Mouse (Mus musculus) lung, embryonic 16.5 days (tissue): ENCODE results near the gene Ccdc93. TPM values are rescaled to one million over a fixed set of nuclear protein-coding genes. Genes with fewer than 3 reads are reported as not detected.
A peak's percentile ranks its signal among the peaks of the same experiment; 100 is the strongest.

Experiments
- ATAC-seq: fragments of 200-750 bp; cut with Nextera tagmentation; 2 replicates; pipeline ENCODE4 v1.8.0; 2017; ENCODE audit warnings: low read depth, mild to moderate bottlenecking, moderate library complexity
- H3K27ac ChIP-seq: fragments of 300-500 bp; sonication (generic); 2 replicates; pipeline ENCODE4 v1.5.1; 2014; ENCODE audit warnings: mild to moderate bottlenecking, control low read depth, low read length
- H3K27me3 ChIP-seq: fragments of 300-500 bp; sonication (generic); 2 replicates; pipeline ENCODE4 v1.6.1; 2014; ENCODE audit warnings: low read depth, low read length, mixed read lengths; ENCODE audit not compliant: control insufficient read depth, insufficient read depth
- H3K36me3 ChIP-seq: fragments of 300-500 bp; sonication (generic); 2 replicates; pipeline ENCODE4 v1.6.1; 2014; ENCODE audit warnings: low read length; ENCODE audit not compliant: control insufficient read depth, insufficient read depth
- H3K4me1 ChIP-seq: fragments of 300-500 bp; sonication (generic); replicated peaks from 2 replicates; pipeline ENCODE4 v1.6.1; 2014; ENCODE audit warnings: low read length, mixed read lengths; ENCODE audit not compliant: control insufficient read depth, insufficient read depth
- H3K4me2 ChIP-seq: fragments of 300-500 bp; sonication (generic); 2 replicates; pipeline ENCODE4 v1.6.1; 2014; ENCODE audit warnings: low read depth, low read length, control low read depth
- H3K4me3 ChIP-seq: fragments of 300-500 bp; sonication (generic); 2 replicates; pipeline ENCODE4 v1.5.1; 2014; ENCODE audit warnings: mild to moderate bottlenecking, low read length, control low read depth
- H3K9ac ChIP-seq: fragments of 300-500 bp; sonication (generic); 2 replicates; pipeline ENCODE4 v1.6.1; 2014; ENCODE audit warnings: low read length, control low read depth
- H3K9me3 ChIP-seq: fragments of 300-500 bp; sonication (generic); 2 replicates; pipeline ENCODE4 v1.6.1; 2016; ENCODE audit warnings: low read length; ENCODE audit not compliant: control insufficient read depth
- WGBS: fragments of 180-500 bp; shearing (Covaris S2); extraction: QIAGEN DNeasy Blood & Tissue Kit; methylation state at CpG from one replicate; pipeline ENCODE4 v1.1.7; 2014; 5-methylcytosine and 5-hydroxymethylcytosine counted together
- polyA plus RNA-seq: library from polyadenylated mRNA; unstranded; fragments of >200 nt; fragmentation: Nextera tagmentation; extraction: Ambion mirVana; gene quantifications from 2 replicates; pipeline ENCODE4 v1.2.1, GENCODE M21; 2015

Ccdc93 gene
- polyA plus RNA-seq, 1 experiment from 2014 or later = 9.4 TPM

DNA sequence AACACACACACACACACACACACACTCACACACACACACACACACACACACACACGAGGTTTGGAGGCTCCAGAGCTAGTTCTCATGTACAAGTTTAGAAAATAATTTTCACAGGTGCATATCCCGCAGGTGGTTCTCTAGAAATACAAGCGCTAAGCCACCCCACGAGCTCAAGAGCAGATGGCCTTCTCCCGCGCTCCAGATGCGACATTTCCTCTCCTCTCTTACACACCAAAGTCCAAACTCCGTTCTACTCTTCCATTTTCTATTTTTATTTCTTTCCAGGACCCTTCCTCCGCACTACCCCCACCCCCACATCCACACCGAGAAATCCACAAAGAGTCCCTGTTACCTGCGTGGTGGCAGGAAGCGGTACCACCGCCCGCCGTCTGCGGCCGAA lies 96.2 kb downstream of the Ccdc93 start:
- no peaks in the 10 kb centered on the region for H3K36me3 ChIP-seq
- H3K4me1 ChIP-seq = peaks cover 8% of the 10 kb centered on the region
- 46% methylated on average over 17 of the region's 17 CpGs for WGBS
- H3K27me3 ChIP-seq = peaks cover 14% of the 10 kb centered on the region
- no peaks in the 10 kb centered on the region for H3K9me3 ChIP-seq
- no peak overlapping the region for H3K27ac ChIP-seq
- H3K4me3 ChIP-seq = peak overlapping the region; percentile 28; the same call in 1 of the 2 replicates
- no peak for ATAC-seq
- no peak overlapping the region for H3K9ac ChIP-seq
- H3K4me2 ChIP-seq = peak overlapping the region; percentile 53; the same call in 1 of the 2 replicates

DNA sequence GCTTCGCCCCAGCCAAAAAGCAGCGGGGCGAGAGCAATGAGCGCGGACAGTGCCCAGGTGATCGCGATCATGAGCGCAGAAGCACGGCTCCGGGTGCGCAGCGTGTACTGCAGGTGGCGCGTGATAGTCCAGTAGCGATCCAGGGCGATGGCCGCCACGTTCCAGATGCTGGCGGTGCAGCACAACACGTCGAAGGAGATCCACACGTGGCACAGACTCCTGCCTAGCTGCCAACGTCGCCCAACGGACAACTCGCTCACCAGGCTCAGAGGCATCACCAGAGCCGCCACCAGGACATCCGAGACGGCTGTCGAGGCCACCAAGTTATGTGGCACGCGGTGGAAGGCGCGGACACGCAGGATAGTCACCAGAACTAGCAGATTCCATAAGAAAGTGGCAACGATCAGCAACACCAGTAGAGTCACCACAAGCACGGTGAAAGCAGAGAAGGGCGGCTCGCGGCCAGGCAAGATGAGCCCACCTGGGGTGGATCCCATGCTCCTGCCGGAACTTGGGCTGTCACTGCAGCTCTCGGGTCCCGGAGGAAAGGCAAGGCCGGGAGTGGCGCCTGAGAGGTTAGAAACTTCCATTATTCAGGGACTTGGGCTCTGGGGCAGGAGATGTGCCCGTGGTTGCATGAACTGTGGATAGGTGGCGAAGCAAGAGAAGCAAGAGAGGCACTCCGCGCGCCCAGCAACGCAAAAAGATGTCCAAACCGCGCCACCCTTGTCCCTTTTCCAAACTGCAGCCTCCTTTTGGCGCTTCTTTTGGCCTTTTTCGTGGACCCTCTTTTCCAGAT lies 97.0 kb downstream of the Ccdc93 start:
- H3K4me3 ChIP-seq = peak overlapping the region; percentile 28
- peaks cover 14% of the 10 kb centered on the region for H3K27me3 ChIP-seq
- 7% methylated on average over 55 of the region's 55 CpGs for WGBS
- H3K36me3 ChIP-seq = no peaks in the 10 kb centered on the region
- H3K9me3 ChIP-seq = no peaks in the 10 kb centered on the region
- no peak overlapping the region for H3K9ac ChIP-seq
- H3K4me2 ChIP-seq = peak overlapping the region; percentile 53
- H3K27ac ChIP-seq = no peak overlapping the region
- ATAC-seq = peak; percentile 34; the same call in 1 of the 2 replicates
- H3K4me1 ChIP-seq = peaks cover 8% of the 10 kb centered on the region

DNA sequence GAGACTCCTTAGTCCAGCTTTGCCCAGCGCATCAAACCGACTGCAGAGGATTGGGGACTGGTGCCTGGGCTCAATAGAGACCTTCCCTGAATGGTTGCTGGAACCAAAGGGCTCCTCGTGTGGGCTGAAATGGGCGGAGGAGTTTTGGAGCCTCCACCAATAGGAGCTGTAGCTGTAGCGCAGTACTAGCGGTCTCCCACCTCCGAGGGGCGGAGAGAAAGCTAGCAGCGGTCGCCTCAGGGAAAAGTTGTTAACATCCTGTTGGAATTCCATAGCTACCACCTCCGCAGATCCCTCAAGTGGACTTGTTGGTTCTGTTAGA lies 97.5 kb downstream of the Ccdc93 start, which contains the start of gene Htr5b:
Gene Htr5b, minus strand, starts transcription at position 67 of the 322 bp plus-strand sequence.
- H3K4me1 ChIP-seq = peaks cover 8% of the 10 kb centered on the region
- H3K27ac ChIP-seq = no peak within 1 kb of the TSS
- peaks cover 14% of the 10 kb centered on the region for H3K27me3 ChIP-seq
- WGBS = 4% methylated on average over 11 of the region's 11 CpGs
- H3K36me3 ChIP-seq = no peaks in the 10 kb centered on the region
- peak; percentile 80 for ATAC-seq
- peak within 1 kb of the TSS; percentile 28 for H3K4me3 ChIP-seq
- no peaks in the 10 kb centered on the region for H3K9me3 ChIP-seq
- H3K4me2 ChIP-seq = peak within 1 kb of the TSS; percentile 53
- no peak within 1 kb of the TSS for H3K9ac ChIP-seq

DNA sequence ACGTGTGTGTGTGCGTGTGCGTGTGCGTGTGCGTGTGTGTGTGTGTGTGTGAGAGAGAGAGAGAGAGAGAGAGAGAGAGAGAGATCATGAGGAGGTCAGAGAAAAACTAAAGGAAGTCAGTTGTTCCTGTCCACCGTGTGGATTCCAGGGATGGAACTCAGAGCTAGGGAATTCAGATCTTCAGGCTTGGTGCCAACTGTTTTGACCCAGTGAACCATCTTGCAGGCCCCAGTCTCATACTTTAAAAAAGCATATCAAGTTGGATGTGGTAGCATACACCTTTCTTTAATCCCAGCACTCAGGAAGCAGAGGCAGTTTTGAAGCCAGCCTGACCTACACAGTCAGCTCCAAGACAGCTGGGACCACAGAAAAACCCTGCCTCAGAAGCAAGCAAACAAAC lies 98.4 kb downstream of the Ccdc93 start:
- H3K4me2 ChIP-seq = no peak overlapping the region
- H3K27me3 ChIP-seq = peaks cover 14% of the 10 kb centered on the region
- 77% methylated on average over 6 of the region's 6 CpGs for WGBS
- no peak for ATAC-seq
- H3K9ac ChIP-seq = no peak overlapping the region
- H3K27ac ChIP-seq = no peak overlapping the region
- H3K9me3 ChIP-seq = no peaks in the 10 kb centered on the region
- peaks cover 8% of the 10 kb centered on the region for H3K4me1 ChIP-seq
- no peak overlapping the region for H3K4me3 ChIP-seq
- no peaks in the 10 kb centered on the region for H3K36me3 ChIP-seq

DNA sequence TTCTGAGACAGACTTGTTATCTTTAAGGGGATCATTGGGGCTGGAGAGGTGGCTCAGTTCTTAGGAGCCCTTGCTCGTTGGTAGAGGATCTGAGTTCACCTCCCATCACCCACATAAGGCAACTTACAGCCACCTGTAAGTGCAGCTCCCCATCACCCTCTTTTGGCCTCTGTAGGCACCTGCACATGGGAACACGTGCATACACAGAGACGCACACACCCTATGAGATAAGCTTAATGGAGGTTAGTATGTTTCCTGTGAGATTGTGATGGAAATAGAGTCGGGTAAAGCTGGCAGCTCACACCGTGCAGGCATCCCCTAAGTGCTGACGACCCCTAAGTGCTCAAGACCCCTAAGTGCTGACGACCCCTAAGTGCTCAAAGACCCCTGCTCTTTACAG lies 100.6 kb downstream of the Ccdc93 start:
- no peak overlapping the region for H3K4me3 ChIP-seq
- H3K36me3 ChIP-seq = no peaks in the 10 kb centered on the region
- H3K9me3 ChIP-seq = no peaks in the 10 kb centered on the region
- WGBS = 53% methylated on average over 7 of the region's 7 CpGs
- peaks cover 8% of the 10 kb centered on the region for H3K4me1 ChIP-seq
- H3K27me3 ChIP-seq = peaks cover 14% of the 10 kb centered on the region
- no peak overlapping the region for H3K4me2 ChIP-seq
- H3K9ac ChIP-seq = no peak overlapping the region
- ATAC-seq = no peak
- no peak overlapping the region for H3K27ac ChIP-seq

DNA sequence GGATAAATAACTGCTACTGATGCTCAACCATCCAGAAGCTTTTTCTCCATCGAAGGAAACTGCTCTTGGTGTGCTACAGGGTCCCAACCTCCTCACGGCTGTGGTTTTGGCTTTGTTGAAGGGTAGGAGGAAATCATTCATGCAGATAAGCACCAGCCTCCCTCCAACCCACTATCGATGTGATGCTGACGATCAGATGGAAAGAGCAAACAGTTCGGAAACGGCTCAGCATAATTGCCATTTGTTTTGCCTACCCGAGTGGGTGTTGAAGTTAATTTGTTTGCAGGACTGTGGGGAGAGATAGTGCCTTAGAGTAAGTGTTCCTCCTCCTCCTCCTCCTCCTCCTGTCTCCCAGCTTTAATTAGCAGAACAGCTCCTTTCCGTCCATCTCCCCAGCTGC lies 109.5 kb downstream of the Ccdc93 start:
- H3K27me3 ChIP-seq = no peaks in the 10 kb centered on the region
- no peaks in the 10 kb centered on the region for H3K4me1 ChIP-seq
- no peak overlapping the region for H3K4me2 ChIP-seq
- no peak overlapping the region for H3K9ac ChIP-seq
- 51% methylated on average over 8 of the region's 8 CpGs for WGBS
- H3K4me3 ChIP-seq = no peak overlapping the region
- no peaks in the 10 kb centered on the region for H3K36me3 ChIP-seq
- no peaks in the 10 kb centered on the region for H3K9me3 ChIP-seq
- no peak overlapping the region for H3K27ac ChIP-seq
- no peak for ATAC-seq

DNA sequence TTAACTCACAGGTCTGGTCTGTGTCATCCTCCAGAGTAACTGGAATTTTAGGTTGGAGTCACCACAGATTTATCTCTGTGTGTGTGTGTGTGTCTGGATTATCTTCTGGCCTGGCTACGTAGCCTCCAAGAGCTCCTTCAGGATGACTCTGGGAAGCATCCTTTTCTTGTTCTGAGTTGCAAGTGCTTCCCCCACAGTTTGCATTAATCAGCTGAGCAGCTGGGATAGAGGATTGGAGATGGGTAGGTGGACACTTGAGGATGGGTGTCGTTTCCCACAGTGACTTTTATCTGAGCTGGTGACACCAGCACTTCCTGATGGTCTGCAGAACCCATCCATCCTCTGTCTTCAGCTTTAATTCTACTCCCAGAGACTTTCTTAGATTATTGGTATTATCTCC lies 116.0 kb downstream of the Ccdc93 start:
- no peak for ATAC-seq
- Histone ChIP-seq H3K27me3 (no peaks in the 10 kb centered on the region), H3K9me3 (no peaks in the 10 kb centered on the region), H3K9ac (no peak overlapping the region), H3K4me1 (no peaks in the 10 kb centered on the region), H3K27ac (no peak overlapping the region), H3K4me2 (no peak overlapping the region), H3K36me3 (no peaks in the 10 kb centered on the region), H3K4me3 (no peak overlapping the region)
- WGBS = 64% methylated on average over 2 of the region's 2 CpGs

DNA sequence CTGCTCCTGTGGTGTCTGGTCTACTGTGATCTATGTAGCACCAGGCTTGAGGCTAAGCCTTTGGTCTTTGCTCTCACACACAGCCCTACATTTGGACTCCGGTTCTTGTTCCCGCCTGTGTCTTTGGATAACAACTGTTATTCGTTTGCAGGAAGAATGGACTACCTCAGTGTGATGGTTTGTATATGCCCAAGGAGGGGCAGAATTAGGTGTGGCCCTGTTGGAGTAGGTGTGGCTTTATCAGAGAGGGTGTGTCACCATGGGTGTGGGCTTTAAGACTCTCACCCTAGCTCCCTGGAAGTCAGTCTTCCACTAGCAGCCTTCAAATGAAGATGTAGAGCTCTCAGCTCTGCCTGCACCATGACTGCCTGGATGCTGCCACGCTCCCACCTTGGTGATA lies 117.8 kb downstream of the Ccdc93 start:
- Histone ChIP-seq H3K9me3 (no peaks in the 10 kb centered on the region), H3K27me3 (no peaks in the 10 kb centered on the region), H3K27ac (no peak overlapping the region), H3K4me3 (no peak overlapping the region), H3K9ac (no peak overlapping the region), H3K36me3 (peaks cover 8% of the 10 kb centered on the region), H3K4me1 (no peaks in the 10 kb centered on the region), H3K4me2 (no peak overlapping the region)
- WGBS = 91% methylated on average over 4 of the region's 4 CpGs
- ATAC-seq = no peak

DNA sequence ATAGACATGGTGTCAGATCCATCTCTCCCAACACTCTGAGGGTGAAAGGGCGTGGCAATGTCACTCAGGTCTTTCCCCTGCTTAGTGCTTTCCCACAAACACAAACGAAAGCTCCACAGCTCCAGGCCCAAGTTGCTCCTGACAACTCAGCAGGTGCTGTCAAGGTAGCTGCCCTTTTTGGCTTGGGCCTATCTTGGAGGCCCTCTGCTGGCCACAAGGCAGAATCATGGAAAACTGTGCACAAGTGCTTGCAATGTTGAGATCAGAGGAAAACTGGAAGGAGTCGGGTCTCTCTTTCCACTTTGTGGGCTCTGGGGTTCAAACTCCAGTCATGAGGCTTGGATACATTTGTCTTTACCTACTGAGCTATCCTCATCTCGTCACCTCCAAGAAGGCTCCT lies 118.6 kb downstream of the Ccdc93 start:
- Histone ChIP-seq H3K4me3 (no peak overlapping the region), H3K9ac (no peak overlapping the region), H3K9me3 (no peaks in the 10 kb centered on the region), H3K36me3 (peaks cover 11% of the 10 kb centered on the region), H3K27ac (no peak overlapping the region), H3K4me1 (no peaks in the 10 kb centered on the region), H3K27me3 (no peaks in the 10 kb centered on the region), H3K4me2 (no peak overlapping the region)
- 64% methylated on average over 4 of the region's 4 CpGs for WGBS
- no peak for ATAC-seq
